Mouse (Mus musculus) hindbrain, postnatal 0 days (tissue): Measurements from ENCODE around the gene March8. TPM values are rescaled to one million over a fixed set of nuclear protein-coding genes. Genes with fewer than 3 reads are reported as not detected.
"Not testable (repeated sequence)": the region's sequence is repeated elsewhere in the genome, so short reads cannot be mapped to it uniquely, and the experiment has no call there.

Source experiments
- ATAC-seq: fragments of 200-750 bp; cut with Nextera tagmentation; 2 replicates; pipeline ENCODE4 v1.8.0; 2017; ENCODE audit warnings: mild to moderate bottlenecking, moderate TSS enrichment, moderate library complexity
- DNase-seq: peaks from one replicate; pipeline ENCODE4 v3.0.0-alpha.2; 2015; ENCODE audit warnings: low spot score
- H3K27ac ChIP-seq: fragments of 300-500 bp; sonication (generic); 2 replicates; pipeline ENCODE4 v1.5.1; 2014; ENCODE audit warnings: mild to moderate bottlenecking
- H3K27me3 ChIP-seq: fragments of 300-500 bp; sonication (generic); 2 replicates; pipeline ENCODE4 v1.6.1; 2014; ENCODE audit warnings: low read length, mixed read lengths; ENCODE audit not compliant: insufficient read depth
- H3K36me3 ChIP-seq: fragments of 300-500 bp; sonication (generic); 2 replicates; pipeline ENCODE4 v1.6.1; 2014; ENCODE audit warnings: low read length, mixed read lengths; ENCODE audit not compliant: insufficient read depth
- H3K4me1 ChIP-seq: fragments of 300-500 bp; sonication (generic); 2 replicates; pipeline ENCODE4 v1.6.1; 2014; ENCODE audit warnings: antibody characterized with exemption, low read length, mixed read lengths; ENCODE audit not compliant: insufficient read depth
- H3K4me2 ChIP-seq: fragments of 300-500 bp; sonication (generic); 2 replicates; pipeline ENCODE4 v1.6.1; 2014; ENCODE audit warnings: low read depth, mild to moderate bottlenecking, low read length, moderate library complexity, mixed read lengths
- H3K4me3 ChIP-seq: fragments of 300-500 bp; sonication (generic); 2 replicates; pipeline ENCODE4 v1.5.1; 2014; ENCODE audit warnings: low read length
- H3K9ac ChIP-seq: fragments of 300-500 bp; sonication (generic); replicated peaks from 2 replicates; pipeline ENCODE4 v1.6.1; 2014; ENCODE audit warnings: mild to moderate bottlenecking, low read length, moderate library complexity, mixed read lengths
- H3K9me3 ChIP-seq: fragments of 300-500 bp; sonication (generic); 2 replicates; pipeline ENCODE4 v1.6.1; 2016; ENCODE audit warnings: low read length, mixed read lengths
- CTCF ChIP-seq: IDR thresholded peaks from 2 replicates; pipeline ENCODE4 v1.5.1; 2016; ENCODE audit warnings: antibody characterized with exemption, control low read depth, low read depth
- WGBS: fragments of 180-500 bp; shearing (Covaris S2); extraction: QIAGEN DNeasy Blood & Tissue Kit; methylation state at CpG from one replicate; pipeline ENCODE4 v1.1.7; 2014; 5-methylcytosine and 5-hydroxymethylcytosine counted together
- polyA plus RNA-seq: library from polyadenylated mRNA; unstranded; fragments of >200 nt; fragmentation: Nextera tagmentation; extraction: Ambion mirVana; gene quantifications from 2 replicates; pipeline ENCODE4 v1.2.1, GENCODE M21; 2015
- total RNA-seq: library from RNA; depleted of rRNA; stranded (reverse); fragments of >200 nt; gene quantifications from 2 replicates; pipeline ENCODE4 v1.2.3, GENCODE M21; 2014

March8 gene
- total and polyA plus RNA-seq, 2 experiments from 2014 or later = 38.8 to 118 TPM

GRCm38 (mm10) chr6:116339088-116339487 is 1.3 kb downstream of the March8 start:
- TF ChIP-seq CTCF = no peak
- H3K4me1 ChIP-seq = peaks cover 6% of the 10 kb centered on the region; the same call in 1 of the 2 replicates
- DNase-seq (no peak), ATAC-seq (no peak)
- H3K36me3 ChIP-seq = no peaks in the 10 kb centered on the region
- H3K4me2 ChIP-seq = peak overlapping the region; percentile 59
- peak overlapping the region; percentile 80 for H3K4me3 ChIP-seq
- H3K9ac ChIP-seq = 0 out of 2 replicates have a peak overlapping the region, but pooled peaks have one; percentile 69
- no peaks in the 10 kb centered on the region for H3K9me3 ChIP-seq
- 71% methylated on average over 5 of the region's 5 CpGs for WGBS
- H3K27me3 ChIP-seq = no peaks in the 10 kb centered on the region
- no peak overlapping the region for H3K27ac ChIP-seq

- Histone ChIP-seq H3K4me2 (peak overlapping the region; percentile 59; the same call in 1 of the 2 replicates), H3K4me1 (peaks cover 6% of the 10 kb centered on the region; the same call in 1 of the 2 replicates), H3K36me3 (no peaks in the 10 kb centered on the region), H3K9me3 (no peaks in the 10 kb centered on the region), H3K4me3 (no peak overlapping the region), H3K27me3 (no peaks in the 10 kb centered on the region), H3K9ac (no peak overlapping the region), H3K27ac (no peak overlapping the region)
- ATAC-seq (no peak), DNase-seq (no peak)
- WGBS = 81% methylated on average over 1 of the region's 1 CpGs
- TF ChIP-seq CTCF = no peak
Observed at GRCm38 (mm10) chr6:116340521-116340920, 2.7 kb downstream of the March8 start.

- 77% methylated on average over 2 of the region's 2 CpGs for WGBS
- no peak overlapping the region for H3K27ac ChIP-seq
Observed at GRCm38 (mm10) chr6:116347953-116348352, 10.1 kb downstream of the March8 start.

GRCm38 (mm10) chr6:116349997-116350396 is 12.2 kb downstream of the March8 start:
- no peaks in the 10 kb centered on the region for H3K4me1 ChIP-seq
- no peaks in the 10 kb centered on the region for H3K27me3 ChIP-seq
- no peak overlapping the region for H3K4me3 ChIP-seq
- H3K36me3 ChIP-seq = no peaks in the 10 kb centered on the region
- DNase-seq (no peak), ATAC-seq (no peak)
- H3K27ac ChIP-seq = no peak overlapping the region
- 85% methylated on average over 3 of the region's 3 CpGs for WGBS
- no peaks in the 10 kb centered on the region for H3K9me3 ChIP-seq
- TF ChIP-seq CTCF = no peak
- no peak overlapping the region for H3K4me2 ChIP-seq
- H3K9ac ChIP-seq = no peak overlapping the region

More at GRCm38 (mm10) chr6:116347953-116348352, 10.1 kb downstream of the March8 start:
- Histone ChIP-seq H3K4me3 (no peak overlapping the region), H3K9me3 (no peaks in the 10 kb centered on the region), H3K9ac (no peak overlapping the region), H3K36me3 (no peaks in the 10 kb centered on the region), H3K27me3 (no peaks in the 10 kb centered on the region), H3K4me2 (no peak overlapping the region), H3K4me1 (no peaks in the 10 kb centered on the region)
- DNase-seq = no peak
- TF ChIP-seq CTCF = no peak
- no peak for ATAC-seq

GRCm38 (mm10) chr6:116350643-116351042 is 12.8 kb downstream of the March8 start:
- Histone ChIP-seq H3K4me3 (no peak overlapping the region), H3K4me2 (no peak overlapping the region), H3K27me3 (no peaks in the 10 kb centered on the region), H3K27ac (no peak overlapping the region), H3K9ac (no peak overlapping the region), H3K4me1 (no peaks in the 10 kb centered on the region), H3K36me3 (no peaks in the 10 kb centered on the region), H3K9me3 (no peaks in the 10 kb centered on the region)
- TF ChIP-seq CTCF = no peak
- no peak for ATAC-seq
- no peak for DNase-seq
- 85% methylated on average over 6 of the region's 6 CpGs for WGBS

- 70% methylated on average over 4 of the region's 4 CpGs for whole genome bisulfite sequencing
- Histone ChIP-seq H3K27ac (no peak overlapping the region), H3K4me1 (no peaks in the 10 kb centered on the region), H3K36me3 (no peaks in the 10 kb centered on the region), H3K27me3 (no peaks in the 10 kb centered on the region), H3K9ac (no peak overlapping the region), H3K4me3 (no peak overlapping the region), H3K9me3 (no peaks in the 10 kb centered on the region), H3K4me2 (no peak overlapping the region)
- DNase-seq = no peak
- TF ChIP-seq CTCF = no peak
- ATAC-seq = no peak
Observed at GRCm38 (mm10) chr6:116351534-116351933, 13.7 kb downstream of the March8 start.

GRCm38 (mm10) chr6:116353428-116353827 is 15.6 kb downstream of the March8 start:
- Histone ChIP-seq H3K4me1 (no peaks in the 10 kb centered on the region), H3K27me3 (no peaks in the 10 kb centered on the region), H3K27ac (no peak overlapping the region), H3K36me3 (no peaks in the 10 kb centered on the region), H3K9ac (no peak overlapping the region), H3K4me3 (no peak overlapping the region), H3K9me3 (no peaks in the 10 kb centered on the region), H3K4me2 (no peak overlapping the region)
- ATAC-seq (no peak), DNase-seq (no peak)
- 95% methylated on average over 1 of the region's 1 CpGs for WGBS
- TF ChIP-seq CTCF = no peak

- DNase-seq, ATAC-seq: not testable (repeated sequence)
- WGBS = 72% methylated on average over 8 of the region's 8 CpGs
Observed at GRCm38 (mm10) chr6:116356311-116356947, 18.6 kb downstream of the March8 start.

More at GRCm38 (mm10) chr6:116356311-116356947, 18.6 kb downstream of the March8 start:
- not testable (repeated sequence) for H3K9ac ChIP-seq, H3K4me3 ChIP-seq, H3K27me3 ChIP-seq, H3K36me3 ChIP-seq, H3K4me1 ChIP-seq, H3K27ac ChIP-seq, H3K9me3 ChIP-seq, H3K4me2 ChIP-seq
